Mouse (Mus musculus): Measurements from ENCODE around the gene Mob3c. TPM values are rescaled to one million over a fixed set of nuclear protein-coding genes. Genes with fewer than 3 reads are reported as not detected.

The Mob3c gene
- polyA plus RNA-seq, 1 experiment from 2014 or later = 4.9 TPM

DNA sequence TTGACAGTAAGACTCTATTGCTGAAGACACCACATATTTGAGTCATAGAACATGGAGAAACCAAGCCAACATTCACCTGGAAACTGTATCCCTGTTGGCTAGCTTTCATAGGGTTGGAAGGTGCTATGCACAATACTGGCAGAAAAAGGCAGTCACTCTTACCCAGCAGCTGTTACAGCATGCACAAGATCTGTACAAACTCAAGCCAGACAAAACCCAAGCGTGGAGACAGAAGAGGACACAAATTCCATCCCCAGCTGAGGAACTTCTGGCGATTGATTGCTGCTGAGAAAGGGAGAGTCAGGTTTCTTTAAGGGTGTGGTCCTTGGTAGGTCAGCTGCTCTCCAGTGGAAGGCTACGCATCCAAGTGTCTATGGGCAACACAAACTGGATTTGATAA lies 7.7 kb upstream of the Mob3c start:
- ATAC-seq = no peak
- no peaks in the 10 kb centered on the region for H3K4me1 ChIP-seq
- H3K9me3 ChIP-seq (replicated peaks) = no peaks in the 10 kb centered on the region
- peaks cover 11% of the 10 kb centered on the region for H3K36me3 ChIP-seq (ENCODE audit: poor library complexity, severe bottlenecking)
- no peak overlapping the region for H3K4me3 ChIP-seq
- H3K4me2 ChIP-seq = no peak overlapping the region
- H3K9ac ChIP-seq = no peak overlapping the region
- H3K27ac ChIP-seq = no peak overlapping the region
- 87% methylated on average over 3 of the region's 3 CpGs for WGBS
- no peaks in the 10 kb centered on the region for H3K27me3 ChIP-seq

GRCm38 (mm10) chr4:115820944-115821343 lies 6.9 kb upstream of the Mob3c start:
- H3K4me3 ChIP-seq = no peak overlapping the region
- no peak for ATAC-seq
- H3K36me3 ChIP-seq (ENCODE audit: poor library complexity, severe bottlenecking) = peaks cover 5% of the 10 kb centered on the region; the same call in 1 of the 2 replicates
- 0 out of 2 replicates have a peak, but pooled peaks cover 3% of the 10 kb centered on the region for H3K27me3 ChIP-seq
- WGBS = 72% methylated on average over 3 of the region's 3 CpGs
- no peaks in the 10 kb centered on the region for H3K4me1 ChIP-seq
- no peak overlapping the region for H3K27ac ChIP-seq
- no peak overlapping the region for H3K9ac ChIP-seq
- no peak overlapping the region for H3K4me2 ChIP-seq
- no peaks in the 10 kb centered on the region for H3K9me3 ChIP-seq (replicated peaks)

DNA sequence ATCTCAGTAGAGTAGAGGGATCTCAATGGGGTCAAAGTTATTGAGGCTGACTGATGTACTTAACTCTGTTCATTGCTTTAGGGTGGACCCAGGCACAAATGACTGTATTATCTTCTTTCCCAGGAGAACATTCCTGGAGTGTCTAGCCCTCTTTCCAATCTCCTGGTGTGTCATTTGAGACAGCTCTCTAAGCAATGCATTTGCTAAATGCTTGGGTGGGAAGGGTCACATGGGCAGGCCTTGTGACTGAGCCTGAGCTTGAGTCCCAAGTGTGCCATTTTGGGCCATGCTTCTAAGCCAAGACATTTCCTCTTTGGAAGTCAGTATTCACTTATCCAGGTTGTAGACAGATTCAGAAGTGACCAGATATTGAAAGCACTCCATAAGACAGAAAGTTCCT lies 6.5 kb upstream of the Mob3c start:
- H3K27me3 ChIP-seq = 0 out of 2 replicates have a peak, but pooled peaks cover 3% of the 10 kb centered on the region
- no peak overlapping the region for H3K4me3 ChIP-seq
- no peak for ATAC-seq
- no peak overlapping the region for H3K4me2 ChIP-seq
- peaks cover under 1% of the 10 kb centered on the region; the same call in 1 of the 2 replicates for H3K36me3 ChIP-seq (ENCODE audit: poor library complexity, severe bottlenecking)
- H3K4me1 ChIP-seq = no peaks in the 10 kb centered on the region
- H3K27ac ChIP-seq = no peak overlapping the region
- no peak overlapping the region for H3K9ac ChIP-seq
- H3K9me3 ChIP-seq (replicated peaks) = no peaks in the 10 kb centered on the region

DNA sequence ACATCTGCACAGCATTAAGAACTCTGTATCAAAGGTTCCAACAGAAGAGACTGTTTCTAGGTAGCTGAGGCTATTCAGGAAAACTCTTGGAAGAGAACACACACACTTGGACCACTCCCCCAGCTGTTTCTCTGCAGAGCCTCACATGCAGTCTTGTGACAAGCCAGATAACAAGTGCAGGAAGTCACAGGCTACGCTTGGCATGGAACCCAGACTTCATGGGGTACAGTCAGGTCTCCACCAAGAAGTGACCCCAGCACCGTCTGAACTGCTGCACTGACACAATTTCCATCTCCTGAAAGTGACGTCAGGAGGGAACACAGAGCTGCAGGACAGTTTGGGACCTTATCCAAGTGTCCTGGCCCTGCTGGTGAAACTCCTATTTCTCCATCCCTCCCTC lies 6.0 kb upstream of the Mob3c start:
- ATAC-seq = no peak
- no peak overlapping the region for H3K4me2 ChIP-seq
- H3K9me3 ChIP-seq (replicated peaks) = no peaks in the 10 kb centered on the region
- no peaks in the 10 kb centered on the region for H3K36me3 ChIP-seq (ENCODE audit: poor library complexity, severe bottlenecking)
- 77% methylated on average over 3 of the region's 3 CpGs for WGBS
- 0 out of 2 replicates have a peak, but pooled peaks cover 3% of the 10 kb centered on the region for H3K27me3 ChIP-seq
- no peak overlapping the region for H3K9ac ChIP-seq
- no peak overlapping the region for H3K27ac ChIP-seq
- no peak overlapping the region for H3K4me3 ChIP-seq
- no peaks in the 10 kb centered on the region for H3K4me1 ChIP-seq

DNA sequence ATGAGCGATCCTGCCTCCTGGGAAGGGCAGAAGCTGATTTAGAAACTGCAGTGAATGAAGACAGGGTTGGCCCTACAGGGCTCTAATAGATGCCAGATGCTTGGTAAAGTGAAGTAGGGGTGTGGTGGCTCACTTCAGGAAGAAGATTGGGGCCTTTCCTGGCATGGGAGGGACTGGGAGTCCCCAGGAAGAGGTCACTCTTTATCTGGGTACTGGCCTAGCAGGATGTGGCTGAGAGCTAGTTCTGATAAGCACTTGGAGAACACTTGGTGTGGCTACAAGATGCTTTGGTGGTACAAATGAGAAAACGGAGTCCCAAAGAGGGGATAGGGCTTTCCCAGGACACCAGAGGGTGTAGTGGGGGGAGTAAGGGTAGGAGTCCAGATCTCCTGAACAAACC lies 3.7 kb upstream of the Mob3c start:
- H3K36me3 ChIP-seq (ENCODE audit: poor library complexity, severe bottlenecking) = no peaks in the 10 kb centered on the region
- no peaks in the 10 kb centered on the region for H3K9me3 ChIP-seq (replicated peaks)
- WGBS = 77% methylated on average over 2 of the region's 2 CpGs
- H3K4me3 ChIP-seq = no peak overlapping the region
- no peak overlapping the region for H3K27ac ChIP-seq
- peaks cover 7% of the 10 kb centered on the region; the same call in 1 of the 2 replicates for H3K4me1 ChIP-seq
- peaks cover 7% of the 10 kb centered on the region; the same call in 1 of the 2 replicates for H3K27me3 ChIP-seq
- no peak overlapping the region for H3K4me2 ChIP-seq
- no peak overlapping the region for H3K9ac ChIP-seq
- ATAC-seq = no peak

GRCm38 (mm10) chr4:115825271-115825670 lies 2.6 kb upstream of the Mob3c start:
- Histone ChIP-seq H3K4me3 (no peak overlapping the region), H3K4me2 (no peak overlapping the region), H3K4me1 (peaks cover 7% of the 10 kb centered on the region; the same call in 1 of the 2 replicates), H3K27me3 (peaks cover 14% of the 10 kb centered on the region; the same call in 1 of the 2 replicates), H3K27ac (no peak overlapping the region), H3K36me3 (ENCODE audit: poor library complexity, severe bottlenecking) (no peaks in the 10 kb centered on the region), H3K9me3 (replicated peaks) (no peaks in the 10 kb centered on the region), H3K9ac (no peak overlapping the region)
- no peak for ATAC-seq
- 80% methylated on average over 2 of the region's 2 CpGs for WGBS

DNA sequence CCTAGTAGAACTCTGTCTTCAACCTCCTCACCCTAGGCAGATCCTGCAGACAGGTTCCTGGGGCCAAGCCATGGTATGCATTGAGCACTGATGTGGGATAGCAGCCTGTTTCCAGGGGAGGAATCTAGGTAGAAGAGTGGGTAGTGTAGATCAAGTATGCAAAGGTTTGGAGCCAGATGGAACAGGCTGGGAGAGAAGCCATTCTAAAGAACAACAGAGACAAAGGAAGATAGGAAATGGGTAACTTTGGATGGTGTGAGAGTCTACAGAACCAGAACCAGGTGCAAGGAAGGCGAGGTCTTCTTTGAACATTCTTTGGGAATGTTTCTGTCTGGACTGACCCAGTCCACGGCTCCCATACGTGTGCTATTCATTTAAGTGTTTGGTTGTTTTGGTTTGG lies 826 bp upstream of the Mob3c start:
- no peak for ATAC-seq
- H3K9me3 ChIP-seq (replicated peaks) = no peaks in the 10 kb centered on the region
- H3K9ac ChIP-seq = no peak overlapping the region
- H3K4me2 ChIP-seq = no peak overlapping the region; the same call in 1 of the 2 replicates
- 58% methylated on average over 3 of the region's 3 CpGs for WGBS
- peaks cover 7% of the 10 kb centered on the region; the same call in 1 of the 2 replicates for H3K4me1 ChIP-seq
- no peaks in the 10 kb centered on the region; the same call in 1 of the 2 replicates for H3K36me3 ChIP-seq (ENCODE audit: poor library complexity, severe bottlenecking)
- H3K4me3 ChIP-seq = no peak overlapping the region
- H3K27me3 ChIP-seq = peaks cover 14% of the 10 kb centered on the region; the same call in 1 of the 2 replicates
- no peak overlapping the region for H3K27ac ChIP-seq

GRCm38 (mm10) chr4:115827535-115827887 lies 381 bp upstream of the Mob3c start:
- H3K4me1 ChIP-seq = peaks cover 7% of the 10 kb centered on the region; the same call in 1 of the 2 replicates
- H3K27me3 ChIP-seq = peaks cover 14% of the 10 kb centered on the region; the same call in 1 of the 2 replicates
- peak; percentile 32; the same call in 1 of the 2 replicates for ATAC-seq
- peak overlapping the region; percentile 78 for H3K4me3 ChIP-seq
- peak overlapping the region; percentile 81 for H3K9ac ChIP-seq
- 4% methylated on average over 4 of the region's 4 CpGs for WGBS
- no peaks in the 10 kb centered on the region for H3K9me3 ChIP-seq (replicated peaks)
- no peak overlapping the region for H3K27ac ChIP-seq
- H3K36me3 ChIP-seq (ENCODE audit: poor library complexity, severe bottlenecking) = no peaks in the 10 kb centered on the region; the same call in 1 of the 2 replicates
- H3K4me2 ChIP-seq = peak overlapping the region; percentile 85

DNA sequence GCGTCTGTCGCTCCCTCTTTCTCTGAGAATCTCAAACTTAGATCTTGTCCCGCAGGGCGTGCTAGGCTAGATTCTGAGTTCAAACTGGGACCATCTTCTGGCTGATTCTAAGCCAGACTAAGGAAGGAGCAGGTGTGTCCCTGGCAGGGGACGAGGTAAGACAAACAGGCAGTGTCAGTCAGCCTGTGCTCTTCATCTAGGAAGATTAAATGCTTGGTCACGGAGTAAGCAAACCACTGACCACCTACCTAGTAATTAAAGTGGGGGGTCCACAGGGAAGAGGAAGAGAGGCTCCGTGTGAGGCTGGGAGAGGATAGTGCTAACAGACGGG lies 645 bp downstream of the Mob3c start:
- H3K36me3 ChIP-seq (ENCODE audit: poor library complexity, severe bottlenecking) = no peaks in the 10 kb centered on the region; the same call in 1 of the 2 replicates
- H3K27me3 ChIP-seq = peaks cover 14% of the 10 kb centered on the region; the same call in 1 of the 2 replicates
- H3K27ac ChIP-seq = no peak overlapping the region
- peak overlapping the region; percentile 85 for H3K4me2 ChIP-seq
- H3K4me3 ChIP-seq = peak overlapping the region; percentile 78
- no peaks in the 10 kb centered on the region for H3K9me3 ChIP-seq (replicated peaks)
- no peak; the same call in 1 of the 2 replicates for ATAC-seq
- WGBS = 9% methylated on average over 8 of the region's 8 CpGs
- peak overlapping the region; percentile 81 for H3K9ac ChIP-seq
- H3K4me1 ChIP-seq = peaks cover 7% of the 10 kb centered on the region; the same call in 1 of the 2 replicates

- Histone ChIP-seq H3K4me3 (no peak overlapping the region), H3K9ac (no peak overlapping the region), H3K36me3 (ENCODE audit: poor library complexity, severe bottlenecking) (no peaks in the 10 kb centered on the region; the same call in 1 of the 2 replicates), H3K4me2 (no peak overlapping the region), H3K4me1 (peaks cover 7% of the 10 kb centered on the region; the same call in 1 of the 2 replicates), H3K27me3 (peaks cover 13% of the 10 kb centered on the region; the same call in 1 of the 2 replicates), H3K27ac (no peak overlapping the region), H3K9me3 (replicated peaks) (no peaks in the 10 kb centered on the region)
- WGBS = 89% methylated on average over 5 of the region's 5 CpGs
- no peak for ATAC-seq
Measured at GRCm38 (mm10) chr4:115830491-115830890, 2.6 kb downstream of the Mob3c start.

GRCm38 (mm10) chr4:115831221-115831620 lies 3.3 kb downstream of the Mob3c start:
- H3K36me3 ChIP-seq (ENCODE audit: poor library complexity, severe bottlenecking) = no peaks in the 10 kb centered on the region; the same call in 1 of the 2 replicates
- 96% methylated on average over 22 of the region's 22 CpGs for WGBS
- H3K27ac ChIP-seq = no peak overlapping the region
- H3K4me3 ChIP-seq = no peak overlapping the region
- no peak overlapping the region for H3K9ac ChIP-seq
- H3K4me1 ChIP-seq = peaks cover 7% of the 10 kb centered on the region; the same call in 1 of the 2 replicates
- peaks cover 11% of the 10 kb centered on the region; the same call in 1 of the 2 replicates for H3K27me3 ChIP-seq
- ATAC-seq = no peak
- no peak overlapping the region for H3K4me2 ChIP-seq
- H3K9me3 ChIP-seq (replicated peaks) = no peaks in the 10 kb centered on the region

GRCm38 (mm10) chr4:115832040-115832439 lies 4.1 kb downstream of the Mob3c start:
- Histone ChIP-seq H3K9ac (no peak overlapping the region), H3K4me1 (peaks cover 7% of the 10 kb centered on the region; the same call in 1 of the 2 replicates), H3K36me3 (ENCODE audit: poor library complexity, severe bottlenecking) (no peaks in the 10 kb centered on the region; the same call in 1 of the 2 replicates), H3K4me2 (no peak overlapping the region), H3K27ac (no peak overlapping the region), H3K4me3 (no peak overlapping the region), H3K27me3 (peaks cover 11% of the 10 kb centered on the region; the same call in 1 of the 2 replicates), H3K9me3 (replicated peaks) (no peaks in the 10 kb centered on the region)
- no peak for ATAC-seq
- 50% methylated on average over 2 of the region's 2 CpGs for WGBS

DNA sequence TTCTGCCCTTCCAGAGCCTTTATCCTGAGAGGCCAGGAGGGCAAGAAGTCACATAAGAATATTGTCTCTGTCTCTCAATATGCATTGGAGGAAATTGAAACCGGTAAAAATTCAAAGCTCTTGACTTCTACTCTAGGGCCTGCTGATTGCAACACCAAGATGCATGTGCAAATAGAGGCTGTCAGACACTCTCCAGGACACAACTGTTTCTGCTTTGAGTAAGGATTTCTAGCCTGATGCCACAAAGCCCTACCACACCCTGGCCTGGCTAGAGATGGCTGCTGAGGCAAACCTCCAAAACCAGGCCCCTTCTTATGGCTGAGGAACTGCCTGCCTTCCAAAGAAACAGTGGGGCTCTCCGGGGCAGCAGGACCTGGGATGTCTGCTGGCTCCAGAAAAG lies 7.7 kb downstream of the Mob3c start:
- H3K4me2 ChIP-seq = no peak overlapping the region
- H3K9ac ChIP-seq = no peak overlapping the region
- H3K27ac ChIP-seq = no peak overlapping the region
- WGBS = 85% methylated on average over 2 of the region's 2 CpGs
- H3K27me3 ChIP-seq = no peaks in the 10 kb centered on the region
- H3K4me1 ChIP-seq = peaks cover 7% of the 10 kb centered on the region
- H3K4me3 ChIP-seq = no peak overlapping the region
- no peaks in the 10 kb centered on the region; the same call in 1 of the 2 replicates for H3K36me3 ChIP-seq (ENCODE audit: poor library complexity, severe bottlenecking)
- no peaks in the 10 kb centered on the region for H3K9me3 ChIP-seq (replicated peaks)
- no peak for ATAC-seq

Measured in forebrain, embryonic 13.5 days (tissue).